Mouse (Mus musculus) skeletal muscle tissue, adult 2 months (tissue): ENCODE results near the gene Fancc.
"Not testable (repeated sequence)": the region's sequence is repeated elsewhere in the genome, so short reads cannot be mapped to it uniquely, and the experiment has no call there.

Source experiments
- DNase-seq: peaks from one replicate; pipeline ENCODE4 v3.0.0-alpha.2; 2012; ENCODE audit warnings: low read depth, low spot score

Gene Fancc

GRCm38 (mm10) chr13:63515542-63515941 is 18.5 kb upstream of the Fancc start:
- DNase-seq = no peak

GRCm38 (mm10) chr13:63514931-63515360 is 17.9 kb upstream of the Fancc start:
- DNase-seq = no peak

GRCm38 (mm10) chr13:63513374-63514098 is 16.5 kb upstream of the Fancc start:
- DNase-seq = no peak

DNA sequence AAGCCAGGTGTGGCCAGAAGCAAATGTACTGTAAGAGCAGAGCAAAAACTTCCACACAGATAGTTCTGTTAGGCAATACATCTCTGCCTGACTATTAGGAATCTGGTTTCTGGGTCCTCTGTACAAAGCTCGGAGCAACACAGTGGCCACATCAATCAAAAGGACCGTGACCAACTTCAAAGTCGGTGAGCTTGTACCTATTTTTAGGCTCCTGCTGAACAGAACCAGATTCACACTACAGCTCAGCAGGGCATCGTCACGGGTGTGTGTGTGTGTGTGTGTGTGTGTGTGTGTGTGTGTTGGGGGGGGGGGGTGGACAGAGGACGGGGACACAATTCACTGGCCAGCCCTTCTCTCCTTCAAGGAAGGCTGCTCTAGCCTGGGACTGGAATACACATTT is 15.3 kb upstream of the Fancc start:
- no peak for DNase-seq

GRCm38 (mm10) chr13:63507821-63508220 is 10.7 kb upstream of the Fancc start:
- DNase-seq = no peak

- no peak for DNase-seq
These were observed 10.0 kb upstream of the Fancc start for GRCm38 (mm10) chr13:63507001-63507556.

DNA sequence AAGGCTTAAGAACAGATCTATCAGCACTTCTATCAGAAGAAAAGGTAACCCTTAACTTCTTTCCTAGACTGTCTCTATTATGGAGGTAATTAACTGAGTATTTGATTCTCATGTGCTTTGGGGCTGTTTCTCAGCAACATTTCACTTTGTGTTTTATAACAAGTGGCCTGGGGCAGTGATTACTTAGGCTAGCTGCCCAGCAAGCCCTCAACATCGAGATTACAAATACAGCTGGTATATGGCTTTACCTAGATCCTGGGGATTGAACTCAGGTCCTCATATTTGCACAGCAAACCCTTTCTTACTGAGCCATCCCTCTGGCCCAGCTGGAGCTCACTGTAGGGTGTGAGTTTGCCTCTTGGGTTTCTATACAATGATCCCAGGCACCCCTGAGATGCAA is 9.3 kb upstream of the Fancc start:
- no peak for DNase-seq

- DNase-seq = no peak
These were observed 5.3 kb upstream of the Fancc start for GRCm38 (mm10) chr13:63502391-63502790.

DNA sequence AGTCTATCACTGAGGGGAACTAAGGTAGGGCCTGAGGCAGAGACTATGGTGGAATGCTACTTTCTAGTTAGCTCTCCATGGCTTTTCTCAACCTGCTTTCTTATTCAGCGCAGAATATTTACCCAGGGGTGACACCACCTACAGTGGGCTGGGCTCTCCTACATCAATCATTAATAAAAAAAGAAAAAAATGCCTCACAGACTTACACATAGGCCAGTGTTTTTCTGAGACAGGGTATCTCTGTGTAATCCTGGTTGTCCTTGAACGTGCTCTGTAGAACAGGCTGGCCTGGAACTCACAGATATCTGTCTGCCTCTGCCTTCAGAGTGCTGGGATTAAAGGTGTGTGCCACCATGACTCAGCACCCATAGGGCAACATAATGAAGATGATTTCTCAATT is 2.4 kb upstream of the Fancc start:
- no peak for DNase-seq

GRCm38 (mm10) chr13:63487707-63488042 is 9.4 kb downstream of the Fancc start:
- no peak for DNase-seq

GRCm38 (mm10) chr13:63486791-63487706 is 10.0 kb downstream of the Fancc start:
- no peak for DNase-seq

DNA sequence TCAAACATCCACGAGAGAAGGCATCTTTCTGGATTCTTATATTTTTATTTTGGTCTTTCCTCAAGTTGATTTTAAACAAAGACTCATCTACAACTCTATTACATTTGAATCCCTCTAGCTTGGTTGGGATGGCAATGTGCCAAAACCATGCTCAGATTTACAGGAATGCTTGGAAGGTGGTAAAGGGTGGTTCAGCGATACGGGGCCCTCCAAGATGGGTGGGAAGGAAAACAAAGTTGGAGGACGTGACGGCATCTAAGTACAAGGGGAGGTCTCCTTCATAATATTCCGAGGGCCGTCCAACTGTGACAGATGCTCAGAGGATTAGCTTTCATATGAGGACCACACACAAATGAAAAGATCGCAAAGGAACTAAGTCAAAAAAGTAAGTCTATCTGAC is 21.7 kb downstream of the Fancc start:
- DNase-seq = no peak

DNA sequence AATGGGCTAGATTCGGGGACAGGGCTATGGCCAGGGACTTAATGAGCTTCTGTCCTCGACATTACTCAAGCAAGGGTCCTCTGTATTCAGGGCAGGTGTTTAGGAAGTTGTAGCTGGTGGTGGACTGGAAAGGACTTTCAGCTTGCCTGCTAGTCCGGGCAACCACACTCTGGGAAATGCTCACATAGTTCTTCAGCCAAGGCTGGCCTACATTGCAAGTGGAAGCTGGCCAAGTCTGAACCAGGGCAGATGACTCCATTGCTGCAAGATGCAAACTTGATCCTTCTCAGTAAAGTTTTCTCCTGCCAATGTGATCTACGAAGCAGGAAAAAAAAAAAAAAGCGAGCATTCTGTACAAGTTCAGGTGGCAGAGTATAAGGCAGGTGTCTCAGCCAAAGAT is 44.2 kb downstream of the Fancc start:
- DNase-seq = peak; percentile 20

GRCm38 (mm10) chr13:63451140-63451539 is 45.9 kb downstream of the Fancc start:
- DNase-seq = no peak

GRCm38 (mm10) chr13:63445419-63445818 is 51.7 kb downstream of the Fancc start:
- no peak for DNase-seq

GRCm38 (mm10) chr13:63432759-63433158 is 64.3 kb downstream of the Fancc start:
- DNase-seq = no peak

GRCm38 (mm10) chr13:63431857-63432191 is 65.3 kb downstream of the Fancc start:
- DNase-seq = no peak

- peak; percentile 87 for DNase-seq
These were observed 65.8 kb downstream of the Fancc start for GRCm38 (mm10) chr13:63431030-63431856.

- peak; percentile 13 for DNase-seq
These were observed 66.4 kb downstream of the Fancc start for GRCm38 (mm10) chr13:63430681-63431029.

DNA sequence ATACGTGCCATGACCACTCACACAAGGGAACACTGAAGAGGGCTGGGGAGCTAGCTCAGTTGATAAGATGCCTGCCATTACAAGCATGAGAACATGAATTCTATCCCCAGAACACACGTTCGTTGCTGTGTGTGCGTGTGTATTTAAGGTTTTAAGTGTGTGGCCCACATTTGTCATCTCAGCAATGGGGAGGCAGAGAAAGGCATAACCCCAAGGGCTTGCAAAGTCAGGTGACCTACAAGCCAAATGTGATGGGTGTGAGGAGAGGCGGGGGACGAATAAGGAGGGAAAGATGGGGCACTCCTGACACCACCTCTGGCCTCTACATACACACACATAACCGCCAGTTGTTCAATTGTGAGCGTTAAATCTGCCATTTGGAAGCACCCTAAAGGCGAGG is 66.9 kb downstream of the Fancc start:
- no peak for DNase-seq

DNA sequence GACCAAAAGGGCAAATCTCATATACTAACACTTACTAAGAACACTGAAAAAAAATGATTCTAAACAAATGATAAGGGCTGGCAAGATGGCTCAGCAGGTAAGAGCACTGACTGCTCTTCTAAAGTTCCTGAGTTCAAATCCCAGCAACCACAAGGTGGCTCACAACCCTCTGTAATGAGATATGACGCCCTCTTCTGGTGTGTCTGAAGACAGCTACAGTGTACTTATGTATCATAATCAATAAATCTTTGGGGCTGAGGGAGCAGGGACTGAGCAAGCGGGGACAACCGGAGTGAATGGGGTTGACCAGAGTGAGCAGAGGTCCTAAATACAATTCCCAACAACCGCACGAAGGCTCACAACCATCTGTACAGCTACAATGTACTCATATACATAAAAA is 68.9 kb downstream of the Fancc start:
- not testable (repeated sequence) for DNase-seq

- no peak for DNase-seq
These were observed 74.0 kb downstream of the Fancc start for GRCm38 (mm10) chr13:63423060-63423459.
